Mouse (Mus musculus) frontal cortex, postnatal 36 days (tissue): Measurements from ENCODE around the gene Olfr536.
"Not testable (repeated sequence)": the region's sequence is repeated elsewhere in the genome, so short reads cannot be mapped to it uniquely, and the experiment has no call there.

Experiments
- DNase-seq, 2 experiments: peaks; one replicate each; pipeline ENCODE4 v3.0.0; 2022; ENCODE audit warnings: low spot score in 2 of 2

Olfr536 gene

GRCm38 (mm10) chr7:140507346-140508021, at the start of gene Olfr536:
Olfr536 (minus strand) TSS chr7:140507396.
- peak in 1 of 2 experiments; percentile 6 for DNase-seq

GRCm38 (mm10) chr7:140539746-140540145, 32.5 kb upstream of the Olfr536 start:
- DNase-seq, result no peak

- no peak for DNase-seq
These were observed 12.5 kb downstream of the Olfr536 start for GRCm38 (mm10) chr7:140494702-140495101.

- DNase-seq, result no peak
These were observed 13.0 kb downstream of the Olfr536 start for GRCm38 (mm10) chr7:140494231-140494630.

- no peak for DNase-seq
These were observed 18.2 kb downstream of the Olfr536 start for GRCm38 (mm10) chr7:140488981-140489380.

GRCm38 (mm10) chr7:140483916-140484315, 23.3 kb downstream of the Olfr536 start, which contains the start of gene Olfr535:
Olfr535 (plus strand) TSS chr7:140484216.
- no peak for DNase-seq

- peak; percentile 47 to 81 for DNase-seq
These were observed 28.5 kb downstream of the Olfr536 start for GRCm38 (mm10) chr7:140478733-140479132.

GRCm38 (mm10) chr7:140477886-140478285, 29.3 kb downstream of the Olfr536 start:
- peak; percentile 12 to 37 for DNase-seq

- not testable (repeated sequence) for DNase-seq
These were observed 44.1 kb downstream of the Olfr536 start, which contains the start of gene Olfr533 for GRCm38 (mm10) chr7:140463070-140463469. Olfr533 (plus strand) TSS chr7:140463370.
